Mouse (Mus musculus) liver, embryonic 11.5 days (tissue): Measurements from ENCODE around the gene Slc45a3. TPM values are rescaled to one million over a fixed set of nuclear protein-coding genes. Genes with fewer than 3 reads are reported as not detected.

Experiments used
- ATAC-seq: fragments of 200-750 bp; cut with Nextera tagmentation; replicated peaks from 2 replicates; pipeline ENCODE4 v1.8.0; 2017; ENCODE audit warnings: moderate number of reproducible peaks, mild to moderate bottlenecking, moderate TSS enrichment, moderate library complexity; ENCODE audit not compliant: low FRiP score
- DNase-seq: peaks from one replicate; pipeline ENCODE4 v3.0.0-alpha.2; 2017; ENCODE audit warnings: low spot score
- H3K27ac ChIP-seq: fragments of 300-500 bp; sonication (generic); 2 replicates; pipeline ENCODE4 v1.5.1; 2014; ENCODE audit warnings: mild to moderate bottlenecking, low read depth, low read length, control low read depth
- H3K27me3 ChIP-seq: fragments of 300-500 bp; sonication (generic); replicated peaks from 2 replicates; pipeline ENCODE4 v1.6.1; 2014; ENCODE audit warnings: low read length, mixed read lengths; ENCODE audit not compliant: control insufficient read depth, insufficient read depth
- H3K36me3 ChIP-seq: fragments of 300-500 bp; sonication (generic); 2 replicates; pipeline ENCODE4 v1.6.1; 2014; ENCODE audit warnings: mild to moderate bottlenecking, low read length, moderate library complexity, mixed read lengths; ENCODE audit not compliant: control insufficient read depth, insufficient read depth
- H3K4me1 ChIP-seq: fragments of 300-500 bp; sonication (generic); replicated peaks from 2 replicates; pipeline ENCODE4 v1.6.1; 2014; ENCODE audit warnings: low read length, mixed read lengths; ENCODE audit not compliant: control insufficient read depth, insufficient read depth
- H3K4me2 ChIP-seq: fragments of 300-500 bp; sonication (generic); 2 replicates; pipeline ENCODE4 v1.6.1; 2014; ENCODE audit warnings: mild to moderate bottlenecking, control low read depth, moderate library complexity
- H3K4me3 ChIP-seq: fragments of 300-500 bp; sonication (generic); 2 replicates; pipeline ENCODE4 v1.5.1; 2014; ENCODE audit warnings: low read depth, low read length, control low read depth
- H3K9ac ChIP-seq: fragments of 300-500 bp; sonication (generic); 2 replicates; pipeline ENCODE4 v1.6.1; 2014; ENCODE audit warnings: low read depth, low read length, control low read depth
- H3K9me3 ChIP-seq: fragments of 300-500 bp; sonication (generic); 2 replicates; pipeline ENCODE4 v1.6.1; 2016; ENCODE audit warnings: low read length, inconsistent platforms, mixed read lengths; ENCODE audit not compliant: control insufficient read depth
- WGBS: fragments of 180-500 bp; shearing (Covaris S2); extraction: QIAGEN DNeasy Blood & Tissue Kit; methylation state at CpG from one replicate; pipeline ENCODE4 v1.1.7; 2014; 5-methylcytosine and 5-hydroxymethylcytosine counted together
- polyA plus RNA-seq: library from polyadenylated mRNA; unstranded; fragments of >200 nt; fragmentation: Nextera tagmentation; extraction: Ambion mirVana; gene quantifications from 2 replicates; pipeline ENCODE4 v1.2.1, GENCODE M21; 2014

The Slc45a3 gene
- polyA plus RNA-seq, 1 experiment from 2014 or later, result 3.8 TPM

DNA sequence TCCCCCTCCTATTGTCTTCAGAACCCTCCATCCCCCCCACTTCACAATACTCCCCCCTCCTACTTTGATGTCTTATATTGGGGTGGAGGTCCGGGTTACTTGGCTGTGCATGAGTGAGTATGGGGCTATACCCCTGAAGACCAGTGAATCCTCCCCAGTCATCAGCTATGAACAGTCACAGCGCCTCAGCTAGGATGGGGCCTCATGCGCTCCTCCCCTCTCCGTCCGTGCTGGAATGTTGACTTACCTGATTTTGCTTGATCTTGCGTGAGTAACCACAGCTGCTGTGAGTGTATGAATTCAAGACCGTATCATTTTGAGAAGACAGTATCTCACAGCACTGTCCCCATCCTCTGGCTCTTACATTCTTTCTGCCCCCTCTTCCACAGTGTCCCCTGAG lies 57.1 kb downstream of the Slc45a3 start:
- no peak for DNase-seq
- Histone ChIP-seq H3K36me3 (peaks cover 37% of the 10 kb centered on the region), H3K4me2 (no peak overlapping the region), H3K9me3 (no peaks in the 10 kb centered on the region), H3K4me1 (no peaks in the 10 kb centered on the region), H3K4me3 (no peak overlapping the region), H3K27me3 (no peaks in the 10 kb centered on the region), H3K9ac (no peak overlapping the region), H3K27ac (no peak overlapping the region)
- 93% methylated on average over 7 of the region's 7 CpGs for WGBS
- ATAC-seq, result no peak

DNA sequence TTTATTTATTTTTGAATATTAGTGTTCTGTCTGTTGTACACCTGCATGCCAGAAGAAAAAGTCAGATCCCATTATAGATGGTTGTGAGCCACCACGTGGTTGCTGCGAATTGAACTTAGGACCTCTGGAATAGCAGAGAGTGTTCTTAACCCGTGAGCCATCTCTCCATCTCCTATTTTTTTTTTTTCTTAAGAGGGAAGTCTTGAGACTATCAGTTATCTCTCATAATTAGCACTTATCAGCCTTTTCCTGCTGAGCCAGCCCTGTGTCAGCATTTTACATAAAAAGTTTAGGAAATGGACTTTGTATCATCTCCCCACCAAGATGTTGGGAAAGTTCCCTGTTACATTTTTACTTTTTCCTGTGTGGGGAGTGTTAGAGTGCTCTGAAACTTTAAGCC lies 59.3 kb downstream of the Slc45a3 start:
- Histone ChIP-seq H3K4me3 (no peak overlapping the region), H3K9ac (no peak overlapping the region), H3K9me3 (no peaks in the 10 kb centered on the region), H3K4me1 (no peaks in the 10 kb centered on the region; the same call in 1 of the 2 replicates), H3K27me3 (no peaks in the 10 kb centered on the region), H3K27ac (no peak overlapping the region), H3K4me2 (no peak overlapping the region), H3K36me3 (peaks cover 30% of the 10 kb centered on the region)
- no peak for DNase-seq
- ATAC-seq, result no peak
- WGBS, result 79% methylated on average over 3 of the region's 3 CpGs

DNA sequence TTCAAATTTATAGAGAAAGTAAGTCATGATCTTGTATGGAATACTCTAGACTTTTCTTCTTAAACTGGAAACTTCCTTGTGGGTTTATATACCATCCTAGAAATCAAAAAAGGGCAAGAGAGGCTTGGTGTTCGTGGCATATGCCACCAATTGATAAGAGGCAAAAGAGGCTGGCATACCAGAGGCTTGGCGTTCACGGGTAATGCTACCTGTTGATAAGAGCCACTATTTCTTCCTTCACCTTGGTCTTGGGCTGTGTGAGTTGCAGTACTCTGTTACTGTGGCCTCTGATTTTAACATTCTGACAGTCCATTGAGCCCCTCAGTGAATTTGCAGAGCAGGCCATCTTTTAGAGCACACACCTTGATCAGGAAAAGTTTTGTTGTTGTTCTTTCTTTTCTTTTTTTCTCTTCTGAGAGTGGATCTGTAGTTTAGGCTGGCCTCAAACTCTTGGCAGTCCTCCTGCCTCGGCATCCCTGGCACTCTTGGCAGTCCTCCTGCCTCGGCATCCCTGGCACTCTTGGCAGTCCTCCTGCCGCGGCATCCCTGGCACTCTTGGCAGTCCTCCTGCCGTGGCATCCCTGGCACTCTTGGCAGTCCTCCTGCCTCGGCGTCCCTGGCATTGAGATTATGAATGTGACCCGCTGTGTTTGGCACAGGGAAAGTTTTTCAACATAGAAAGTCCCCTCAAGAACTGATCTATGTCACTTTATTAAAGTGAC lies 64.3 kb downstream of the Slc45a3 start:
- Histone ChIP-seq H3K9me3 (no peaks in the 10 kb centered on the region), H3K9ac (no peak overlapping the region), H3K4me1 (no peaks in the 10 kb centered on the region; the same call in 1 of the 2 replicates), H3K27ac (no peak overlapping the region), H3K4me2 (no peak overlapping the region), H3K4me3 (no peak overlapping the region), H3K36me3 (peaks cover 19% of the 10 kb centered on the region), H3K27me3 (no peaks in the 10 kb centered on the region)
- 87% methylated on average over 11 of the region's 11 CpGs for WGBS
- peak; percentile 85 for ATAC-seq
- DNase-seq, result no peak

DNA sequence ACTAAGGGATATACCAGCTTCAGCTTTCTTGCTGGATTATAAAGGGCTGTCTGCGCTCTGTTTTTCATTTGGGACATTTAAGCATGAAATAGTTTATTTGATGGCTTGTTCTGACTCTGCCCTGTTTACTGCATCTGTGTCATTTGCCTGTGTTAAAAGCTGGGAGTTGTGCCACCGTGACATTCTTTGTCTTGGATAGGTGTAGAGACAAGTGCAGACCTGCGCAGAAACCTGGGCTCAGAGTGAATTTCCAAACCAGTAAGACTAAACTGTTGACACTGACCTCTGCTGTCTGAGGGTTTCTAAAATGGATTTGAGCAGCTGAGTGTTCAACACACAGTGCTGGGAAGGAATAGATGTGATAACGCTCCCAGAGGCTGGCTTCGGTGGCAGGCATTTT lies 65.2 kb downstream of the Slc45a3 start:
- ATAC-seq (no peak), DNase-seq (no peak)
- H3K4me1 ChIP-seq, result no peaks in the 10 kb centered on the region; the same call in 1 of the 2 replicates
- 94% methylated on average over 5 of the region's 5 CpGs for WGBS
- no peak overlapping the region for H3K4me3 ChIP-seq
- H3K27ac ChIP-seq, result no peak overlapping the region
- H3K27me3 ChIP-seq, result no peaks in the 10 kb centered on the region
- H3K9me3 ChIP-seq, result no peaks in the 10 kb centered on the region
- H3K36me3 ChIP-seq, result peaks cover 19% of the 10 kb centered on the region
- H3K4me2 ChIP-seq, result no peak overlapping the region
- H3K9ac ChIP-seq, result no peak overlapping the region

DNA sequence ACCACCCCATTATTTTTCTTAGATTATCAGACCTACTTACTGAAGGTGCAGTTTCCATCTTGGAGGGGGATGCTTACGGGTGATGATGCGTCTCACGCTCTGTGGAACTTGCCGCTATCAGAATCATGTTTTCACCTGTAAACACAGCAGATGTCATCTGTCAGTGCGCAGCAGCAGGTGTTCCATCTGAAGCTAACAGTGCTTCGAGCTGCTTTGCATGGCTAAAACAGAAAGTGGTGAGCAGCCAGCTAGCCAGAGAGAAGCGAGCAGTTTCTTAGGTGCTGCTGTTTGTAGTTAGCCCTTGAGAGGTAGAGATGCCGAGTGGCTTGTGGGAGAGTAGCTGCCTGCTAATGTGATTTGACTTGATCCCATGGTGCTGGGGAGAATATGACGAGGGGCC lies 65.6 kb downstream of the Slc45a3 start:
- DNase-seq (no peak), ATAC-seq (no peak)
- H3K36me3 ChIP-seq, result peaks cover 17% of the 10 kb centered on the region
- 93% methylated on average over 9 of the region's 9 CpGs for WGBS
- H3K9ac ChIP-seq, result no peak overlapping the region
- no peak overlapping the region for H3K4me2 ChIP-seq
- H3K9me3 ChIP-seq, result no peaks in the 10 kb centered on the region
- H3K27ac ChIP-seq, result no peak overlapping the region
- H3K4me3 ChIP-seq, result no peak overlapping the region
- no peaks in the 10 kb centered on the region; the same call in 1 of the 2 replicates for H3K4me1 ChIP-seq
- no peaks in the 10 kb centered on the region for H3K27me3 ChIP-seq

DNA sequence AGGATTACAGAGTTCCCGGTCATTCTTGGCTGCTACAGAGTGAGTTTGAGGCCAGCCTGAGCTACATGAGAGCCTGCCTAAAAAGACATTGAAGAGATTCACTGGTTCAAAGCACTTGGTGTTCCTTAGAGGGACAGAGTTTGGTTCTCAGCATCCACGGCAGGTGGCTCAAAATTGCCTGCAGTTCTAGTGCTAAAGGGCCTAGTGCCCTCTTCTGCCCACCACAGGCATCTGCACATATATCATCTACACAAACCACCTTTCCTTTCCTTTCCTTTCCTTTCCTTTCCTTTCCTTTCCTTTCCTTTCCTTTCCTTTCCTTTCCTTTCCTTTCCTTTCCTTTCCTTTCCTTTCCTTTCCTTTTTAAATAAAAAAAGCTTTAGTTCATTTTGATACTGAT lies 67.8 kb downstream of the Slc45a3 start:
- Histone ChIP-seq H3K4me2 (no peak overlapping the region), H3K9ac (no peak overlapping the region), H3K4me1 (no peaks in the 10 kb centered on the region; the same call in 1 of the 2 replicates), H3K9me3 (no peaks in the 10 kb centered on the region), H3K27ac (no peak overlapping the region), H3K36me3 (peaks cover 13% of the 10 kb centered on the region), H3K4me3 (no peak overlapping the region), H3K27me3 (no peaks in the 10 kb centered on the region)
- WGBS, result 72% methylated on average over 2 of the region's 2 CpGs
- ATAC-seq, result no peak
- no peak for DNase-seq

DNA sequence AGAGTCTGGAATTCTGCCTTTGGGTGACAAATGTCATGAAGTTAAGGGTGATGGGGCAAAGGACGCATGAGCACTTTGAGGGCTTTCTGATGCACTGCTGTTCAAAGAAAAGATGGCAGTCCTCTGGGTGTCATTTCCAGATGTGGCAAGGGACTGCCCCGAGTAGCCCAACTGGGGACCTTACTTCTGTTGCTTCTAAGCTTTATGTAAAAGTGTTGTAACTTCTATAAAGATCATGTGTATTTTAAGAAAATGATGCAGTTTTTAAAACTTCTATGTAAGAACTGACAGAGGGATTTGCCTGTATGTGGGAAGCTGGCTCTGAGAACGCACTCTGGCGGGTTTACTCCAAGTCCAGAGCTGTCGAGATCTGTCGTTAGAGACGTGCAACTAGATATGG lies 69.4 kb downstream of the Slc45a3 start:
- Histone ChIP-seq H3K9me3 (no peaks in the 10 kb centered on the region), H3K27ac (no peak overlapping the region), H3K36me3 (peaks cover 11% of the 10 kb centered on the region), H3K9ac (no peak overlapping the region), H3K4me2 (no peak overlapping the region), H3K27me3 (no peaks in the 10 kb centered on the region), H3K4me1 (no peaks in the 10 kb centered on the region; the same call in 1 of the 2 replicates), H3K4me3 (no peak overlapping the region)
- ATAC-seq (no peak), DNase-seq (no peak)
- WGBS, result 90% methylated on average over 7 of the region's 7 CpGs

Other genes with a start within 250 kb of the Slc45a3 start
- not detected in 2 replicates for gene Slc26a9, start 218.9 kb upstream of the Slc45a3 start, polyA plus RNA-seq
- 2.8 and 4.6 TPM in 2 replicates for gene Pm20d1, start 165.6 kb upstream of the Slc45a3 start, polyA plus RNA-seq
- gene Slc41a1, start 135.5 kb upstream of the Slc45a3 start, polyA plus RNA-seq, result 5.2 and 5.6 TPM in 2 replicates
- 20.4 and 20.6 TPM in 2 replicates for gene Rab29, start 95.7 kb upstream of the Slc45a3 start, polyA plus RNA-seq
- gene Nucks1, start 52.4 kb upstream of the Slc45a3 start, polyA plus RNA-seq, result 52.3 and 53.2 TPM in 2 replicates
- 17.8 and 20.9 TPM in 2 replicates for gene Elk4, start 44.6 kb downstream of the Slc45a3 start, polyA plus RNA-seq
- gene Mfsd4a, start 105.1 kb downstream of the Slc45a3 start, polyA plus RNA-seq, result 9.9 and 10.8 TPM in 2 replicates
- 4.1 and 4.4 TPM in 2 replicates for gene Cdk18, start 176.7 kb downstream of the Slc45a3 start, polyA plus RNA-seq
- gene Lemd1, start 228.5 kb downstream of the Slc45a3 start, polyA plus RNA-seq, result 0.27 TPM in 1 of 2 replicates, not detected in the other
- 0.04 and 0.08 TPM in 2 replicates for gene AC124108.1, start 228.5 kb downstream of the Slc45a3 start, polyA plus RNA-seq